Mouse (Mus musculus) testis, postnatal 14 days (tissue): ENCODE data around the gene Gse1.

ENCODE experiments used
- DNase-seq: peaks from one replicate; pipeline ENCODE4 v3.0.0; 2021; ENCODE audit warnings: low spot score

The Gse1 gene

GRCm38 (mm10) chr8:120536306-120537206, 308.3 kb downstream of the Gse1 start:
- DNase-seq = no peak

GRCm38 (mm10) chr8:120537207-120537817, 309.1 kb downstream of the Gse1 start:
- peak; percentile 82 for DNase-seq

- DNase-seq = peak; percentile 52
Measured at GRCm38 (mm10) chr8:120537818-120538396, 309.7 kb downstream of the Gse1 start.

GRCm38 (mm10) chr8:120538397-120539240, 310.4 kb downstream of the Gse1 start:
- DNase-seq = peak; percentile 60

- no peak for DNase-seq
Measured at GRCm38 (mm10) chr8:120539381-120539774, 311.1 kb downstream of the Gse1 start.

GRCm38 (mm10) chr8:120539775-120540625, 311.7 kb downstream of the Gse1 start:
- DNase-seq = no peak

- DNase-seq = no peak
Measured at GRCm38 (mm10) chr8:120542995-120543394, 314.7 kb downstream of the Gse1 start.

- DNase-seq = no peak
Measured at GRCm38 (mm10) chr8:120543416-120544055, 315.3 kb downstream of the Gse1 start.

GRCm38 (mm10) chr8:120544155-120544554, 315.9 kb downstream of the Gse1 start:
- DNase-seq = no peak

- no peak for DNase-seq
Measured at GRCm38 (mm10) chr8:120547562-120547961, 319.3 kb downstream of the Gse1 start.

- DNase-seq = no peak
Measured at GRCm38 (mm10) chr8:120548313-120548761, 320.1 kb downstream of the Gse1 start.

- no peak for DNase-seq
Measured at GRCm38 (mm10) chr8:120549321-120549921, 321.2 kb downstream of the Gse1 start.

- DNase-seq = no peak
Measured at GRCm38 (mm10) chr8:120549922-120550321, 321.7 kb downstream of the Gse1 start.

- DNase-seq = no peak
Measured at GRCm38 (mm10) chr8:120550430-120550829, 322.2 kb downstream of the Gse1 start.

- no peak for DNase-seq
Measured at GRCm38 (mm10) chr8:120550937-120551676, 322.9 kb downstream of the Gse1 start.

GRCm38 (mm10) chr8:120551677-120551980, 323.4 kb downstream of the Gse1 start:
- no peak for DNase-seq

GRCm38 (mm10) chr8:120552509-120552908, 324.3 kb downstream of the Gse1 start:
- DNase-seq = no peak

- DNase-seq = no peak
Measured at GRCm38 (mm10) chr8:120553441-120554123, 325.3 kb downstream of the Gse1 start.

- no peak for DNase-seq
Measured at GRCm38 (mm10) chr8:120554466-120555039, 326.3 kb downstream of the Gse1 start.
